Mouse (Mus musculus): ENCODE data around the gene Gm20388. TPM values are rescaled to one million over a fixed set of nuclear protein-coding genes. Genes with fewer than 3 reads are reported as not detected.
A peak's percentile ranks its signal among the peaks of the same experiment; 100 is the strongest.

The Gm20388 gene
- polyA plus RNA-seq, 1 experiment from 2014 or later, result 12.4 TPM

GRCm38 (mm10) chr8:122470691-122471090 is 2560.1 kb downstream of the Gm20388 start:
- 86% methylated on average over 5 of the region's 5 CpGs for WGBS
- H3K27me3 ChIP-seq (replicated peaks; ENCODE audit: control insufficient read depth, insufficient read depth, low read length), result no peaks in the 10 kb centered on the region
- H3K36me3 ChIP-seq (ENCODE audit: control insufficient read depth, insufficient read depth, low read length), result peaks cover 20% of the 10 kb centered on the region
- H3K4me2 ChIP-seq (ENCODE audit: low read length), result no peak overlapping the region
- H3K27ac ChIP-seq (ENCODE audit: low read depth, low read length), result no peak overlapping the region
- H3K9ac ChIP-seq (ENCODE audit: low read depth, low read length), result no peak overlapping the region
- H3K4me1 ChIP-seq (ENCODE audit: control insufficient read depth, insufficient read depth, low read depth, low read length), result peaks cover 13% of the 10 kb centered on the region
- H3K4me3 ChIP-seq (ENCODE audit: low read length), result no peak overlapping the region
- no peaks in the 10 kb centered on the region for H3K9me3 ChIP-seq (ENCODE audit: control insufficient read depth, low read length)
- no peak for ATAC-seq

- ATAC-seq, result no peak
- Histone ChIP-seq H3K9me3 (ENCODE audit: control insufficient read depth, low read length) (no peaks in the 10 kb centered on the region), H3K4me3 (ENCODE audit: low read length) (no peak overlapping the region), H3K36me3 (ENCODE audit: control insufficient read depth, insufficient read depth, low read length) (peaks cover 10% of the 10 kb centered on the region), H3K27ac (ENCODE audit: low read depth, low read length) (no peak overlapping the region), H3K9ac (ENCODE audit: low read depth, low read length) (no peak overlapping the region), H3K27me3 (replicated peaks; ENCODE audit: control insufficient read depth, insufficient read depth, low read length) (no peaks in the 10 kb centered on the region), H3K4me1 (ENCODE audit: control insufficient read depth, insufficient read depth, low read depth, low read length) (peaks cover 24% of the 10 kb centered on the region), H3K4me2 (ENCODE audit: low read length) (no peak overlapping the region)
- 95% methylated on average over 8 of the region's 8 CpGs for WGBS
Observed at GRCm38 (mm10) chr8:122473911-122474421, 2563.3 kb downstream of the Gm20388 start.

- Histone ChIP-seq H3K4me1 (ENCODE audit: control insufficient read depth, insufficient read depth, low read depth, low read length) (peaks cover 24% of the 10 kb centered on the region), H3K27me3 (replicated peaks; ENCODE audit: control insufficient read depth, insufficient read depth, low read length) (no peaks in the 10 kb centered on the region), H3K9me3 (ENCODE audit: control insufficient read depth, low read length) (no peaks in the 10 kb centered on the region), H3K4me3 (ENCODE audit: low read length) (peak overlapping the region; percentile 99), H3K9ac (ENCODE audit: low read depth, low read length) (peak overlapping the region; percentile 94), H3K27ac (ENCODE audit: low read depth, low read length) (peak overlapping the region; percentile 87), H3K4me2 (ENCODE audit: low read length) (peak overlapping the region; percentile 98), H3K36me3 (ENCODE audit: control insufficient read depth, insufficient read depth, low read length) (peaks cover 19% of the 10 kb centered on the region)
- ATAC-seq, result no peak
- 14% methylated on average over 16 of the region's 16 CpGs for WGBS
Observed at GRCm38 (mm10) chr8:122474951-122475560, 2564.4 kb downstream of the Gm20388 start.

- peak; percentile 95 for ATAC-seq
- Histone ChIP-seq H3K9me3 (ENCODE audit: control insufficient read depth, low read length) (no peaks in the 10 kb centered on the region), H3K4me2 (ENCODE audit: low read length) (peak within 1 kb of the TSS; percentile 98), H3K4me3 (ENCODE audit: low read length) (peak within 1 kb of the TSS; percentile 99), H3K27ac (ENCODE audit: low read depth, low read length) (peak within 1 kb of the TSS; percentile 87), H3K9ac (ENCODE audit: low read depth, low read length) (peak within 1 kb of the TSS; percentile 94), H3K4me1 (ENCODE audit: control insufficient read depth, insufficient read depth, low read depth, low read length) (peaks cover 24% of the 10 kb centered on the region), H3K36me3 (ENCODE audit: control insufficient read depth, insufficient read depth, low read length) (peaks cover 19% of the 10 kb centered on the region), H3K27me3 (replicated peaks; ENCODE audit: control insufficient read depth, insufficient read depth, low read length) (no peaks in the 10 kb centered on the region)
- under 1% methylated on average over 89 of the region's 103 CpGs for WGBS
Observed at GRCm38 (mm10) chr8:122475580-122476320, 2565.1 kb downstream of the Gm20388 start, which contains the start of the genes Rnf166 and Ctu2. Gene Rnf166 (minus strand): TSS chr8:122476064. Gene Ctu2 (plus strand): TSS chr8:122476143.

GRCm38 (mm10) chr8:122482448-122482847 is 2571.8 kb downstream of the Gm20388 start:
- H3K36me3 ChIP-seq (ENCODE audit: control insufficient read depth, insufficient read depth, low read length), result peaks cover 51% of the 10 kb centered on the region
- 94% methylated on average over 8 of the region's 8 CpGs for WGBS
- H3K4me3 ChIP-seq (ENCODE audit: low read length), result no peak overlapping the region
- no peak for ATAC-seq
- no peak overlapping the region for H3K4me2 ChIP-seq (ENCODE audit: low read length)
- H3K4me1 ChIP-seq (ENCODE audit: control insufficient read depth, insufficient read depth, low read depth, low read length), result peaks cover under 1% of the 10 kb centered on the region; the same call in 1 of the 2 replicates
- H3K9ac ChIP-seq (ENCODE audit: low read depth, low read length), result no peak overlapping the region
- H3K9me3 ChIP-seq (ENCODE audit: control insufficient read depth, low read length), result no peaks in the 10 kb centered on the region
- H3K27me3 ChIP-seq (replicated peaks; ENCODE audit: control insufficient read depth, insufficient read depth, low read length), result no peaks in the 10 kb centered on the region
- H3K27ac ChIP-seq (ENCODE audit: low read depth, low read length), result no peak overlapping the region

GRCm38 (mm10) chr8:122483877-122484276 is 2573.2 kb downstream of the Gm20388 start:
- 96% methylated on average over 7 of the region's 7 CpGs for WGBS
- H3K36me3 ChIP-seq (ENCODE audit: control insufficient read depth, insufficient read depth, low read length), result peaks cover 46% of the 10 kb centered on the region
- no peak for ATAC-seq

GRCm38 (mm10) chr8:122484831-122485230 is 2574.2 kb downstream of the Gm20388 start:
- H3K4me3 ChIP-seq (ENCODE audit: low read length), result no peak overlapping the region
- no peak overlapping the region for H3K4me2 ChIP-seq (ENCODE audit: low read length)
- 94% methylated on average over 12 of the region's 12 CpGs for WGBS
- H3K36me3 ChIP-seq (ENCODE audit: control insufficient read depth, insufficient read depth, low read length), result peaks cover 39% of the 10 kb centered on the region
- ATAC-seq, result no peak
- no peaks in the 10 kb centered on the region for H3K27me3 ChIP-seq (replicated peaks; ENCODE audit: control insufficient read depth, insufficient read depth, low read length)
- H3K9me3 ChIP-seq (ENCODE audit: control insufficient read depth, low read length), result no peaks in the 10 kb centered on the region
- H3K27ac ChIP-seq (ENCODE audit: low read depth, low read length), result no peak overlapping the region
- no peaks in the 10 kb centered on the region; the same call in 1 of the 2 replicates for H3K4me1 ChIP-seq (ENCODE audit: control insufficient read depth, insufficient read depth, low read depth, low read length)
- no peak overlapping the region for H3K9ac ChIP-seq (ENCODE audit: low read depth, low read length)

More at GRCm38 (mm10) chr8:122483877-122484276, 2573.2 kb downstream of the Gm20388 start:
- Histone ChIP-seq H3K4me3 (ENCODE audit: low read length) (no peak overlapping the region), H3K27me3 (replicated peaks; ENCODE audit: control insufficient read depth, insufficient read depth, low read length) (no peaks in the 10 kb centered on the region), H3K9ac (ENCODE audit: low read depth, low read length) (no peak overlapping the region), H3K9me3 (ENCODE audit: control insufficient read depth, low read length) (no peaks in the 10 kb centered on the region), H3K27ac (ENCODE audit: low read depth, low read length) (no peak overlapping the region), H3K4me1 (ENCODE audit: control insufficient read depth, insufficient read depth, low read depth, low read length) (no peaks in the 10 kb centered on the region; the same call in 1 of the 2 replicates), H3K4me2 (ENCODE audit: low read length) (no peak overlapping the region)

- Histone ChIP-seq H3K4me1 (ENCODE audit: control insufficient read depth, insufficient read depth, low read depth, low read length) (no peaks in the 10 kb centered on the region; the same call in 1 of the 2 replicates), H3K4me3 (ENCODE audit: low read length) (no peak overlapping the region), H3K36me3 (ENCODE audit: control insufficient read depth, insufficient read depth, low read length) (peaks cover 11% of the 10 kb centered on the region), H3K9me3 (ENCODE audit: control insufficient read depth, low read length) (no peaks in the 10 kb centered on the region), H3K27ac (ENCODE audit: low read depth, low read length) (no peak overlapping the region), H3K27me3 (replicated peaks; ENCODE audit: control insufficient read depth, insufficient read depth, low read length) (no peaks in the 10 kb centered on the region), H3K9ac (ENCODE audit: low read depth, low read length) (no peak overlapping the region), H3K4me2 (ENCODE audit: low read length) (no peak overlapping the region)
- WGBS, result 82% methylated on average over 9 of the region's 9 CpGs
- ATAC-seq, result no peak
Observed at GRCm38 (mm10) chr8:122488387-122488786, 2577.7 kb downstream of the Gm20388 start.
